Mouse (Mus musculus): Measurements from ENCODE around the gene Ston1.
A peak's percentile ranks its signal among the peaks of the same experiment; 100 is the strongest.

The Ston1 gene

GRCm38 (mm10) chr17:88625350-88625749 is 27.9 kb downstream of the Ston1 start:
- DNase-seq (ENCODE audit: low read depth, low spot score) = no peak

- DNase-seq (ENCODE audit: low read depth, low spot score) = no peak
Observed at GRCm38 (mm10) chr17:88625931-88626330, 28.4 kb downstream of the Ston1 start.

GRCm38 (mm10) chr17:88626347-88626811 is 28.9 kb downstream of the Ston1 start:
- no peak for DNase-seq (ENCODE audit: low read depth, low spot score)

- DNase-seq (ENCODE audit: low read depth, low spot score) = no peak
Observed at GRCm38 (mm10) chr17:88627150-88627549, 29.7 kb downstream of the Ston1 start.

- no peak for DNase-seq (ENCODE audit: low read depth, low spot score)
Observed at GRCm38 (mm10) chr17:88628676-88629380, 31.3 kb downstream of the Ston1 start.

- DNase-seq (ENCODE audit: low read depth, low spot score) = no peak
Observed at GRCm38 (mm10) chr17:88629381-88629759, 31.9 kb downstream of the Ston1 start.

GRCm38 (mm10) chr17:88629931-88630553 is 32.6 kb downstream of the Ston1 start:
- no peak for DNase-seq (ENCODE audit: low read depth, low spot score)

GRCm38 (mm10) chr17:88630554-88630948 is 33.1 kb downstream of the Ston1 start:
- DNase-seq (ENCODE audit: low read depth, low spot score) = no peak

GRCm38 (mm10) chr17:88632631-88633030 is 35.1 kb downstream of the Ston1 start:
- no peak for DNase-seq (ENCODE audit: low read depth, low spot score)

GRCm38 (mm10) chr17:88636076-88636475 is 38.6 kb downstream of the Ston1 start:
- DNase-seq (ENCODE audit: low read depth, low spot score) = no peak

- no peak for DNase-seq (ENCODE audit: low read depth, low spot score)
Observed at GRCm38 (mm10) chr17:88636587-88636986, 39.1 kb downstream of the Ston1 start.

- peak; percentile 4 for DNase-seq (ENCODE audit: low read depth, low spot score)
Observed at GRCm38 (mm10) chr17:88641012-88641411, 43.5 kb downstream of the Ston1 start.

- no peak for DNase-seq (ENCODE audit: low read depth, low spot score)
Observed at GRCm38 (mm10) chr17:88641836-88642235, 44.4 kb downstream of the Ston1 start.

GRCm38 (mm10) chr17:88644876-88645275 is 47.4 kb downstream of the Ston1 start:
- no peak for DNase-seq (ENCODE audit: low read depth, low spot score)

- DNase-seq (ENCODE audit: low read depth, low spot score) = no peak
Observed at GRCm38 (mm10) chr17:88645299-88645698, 47.8 kb downstream of the Ston1 start.

GRCm38 (mm10) chr17:88647149-88647548 is 49.7 kb downstream of the Ston1 start:
- no peak for DNase-seq (ENCODE audit: low read depth, low spot score)

- DNase-seq (ENCODE audit: low read depth, low spot score) = no peak
Observed at GRCm38 (mm10) chr17:88652010-88652409, 54.5 kb downstream of the Ston1 start.

GRCm38 (mm10) chr17:88652702-88653374 is 55.4 kb downstream of the Ston1 start:
- peak; percentile 15 for DNase-seq (ENCODE audit: low read depth, low spot score)

GRCm38 (mm10) chr17:88653375-88653769 is 55.9 kb downstream of the Ston1 start:
- DNase-seq (ENCODE audit: low read depth, low spot score) = no peak

- DNase-seq (ENCODE audit: low read depth, low spot score) = no peak
Observed at GRCm38 (mm10) chr17:88658510-88658909, 61.0 kb downstream of the Ston1 start.

GRCm38 (mm10) chr17:88666076-88666475 is 68.6 kb downstream of the Ston1 start:
- DNase-seq (ENCODE audit: low read depth, low spot score) = no peak

GRCm38 (mm10) chr17:88668452-88668851 is 71.0 kb downstream of the Ston1 start, which contains the start of gene Gtf2a1l:
Gene Gtf2a1l, plus strand, starts transcription at chr17:88668660.
- DNase-seq (ENCODE audit: low read depth, low spot score) = no peak

- no peak for DNase-seq (ENCODE audit: low read depth, low spot score)
Observed at GRCm38 (mm10) chr17:88669921-88670320, 72.4 kb downstream of the Ston1 start.
